Mouse (Mus musculus): ENCODE data around the gene Notch1. TPM values are rescaled to one million over a fixed set of nuclear protein-coding genes. Genes with fewer than 3 reads are reported as not detected.
A peak's percentile ranks its signal among the peaks of the same experiment; 100 is the strongest.

Notch1 gene
- total RNA-seq, 2 experiments from 2014 or later: 9.3 to 19.0 TPM

- ATAC-seq (replicated peaks; ENCODE audit: poor library complexity): peak; percentile 90
These were observed 33.1 kb downstream of the Notch1 start for GRCm38 (mm10) chr2:26483230-26483869.

GRCm38 (mm10) chr2:26482824-26483223, 33.6 kb downstream of the Notch1 start:
- no peak for ATAC-seq (replicated peaks; ENCODE audit: poor library complexity)

GRCm38 (mm10) chr2:26481724-26482495, 34.6 kb downstream of the Notch1 start:
- ATAC-seq (replicated peaks; ENCODE audit: poor library complexity): no peak

- ATAC-seq (replicated peaks; ENCODE audit: poor library complexity): no peak
These were observed 35.6 kb downstream of the Notch1 start for GRCm38 (mm10) chr2:26480911-26481310.

GRCm38 (mm10) chr2:26478685-26479205, 37.7 kb downstream of the Notch1 start:
- no peak for ATAC-seq (replicated peaks; ENCODE audit: poor library complexity)

- no peak for ATAC-seq (replicated peaks; ENCODE audit: poor library complexity)
These were observed 38.6 kb downstream of the Notch1 start for GRCm38 (mm10) chr2:26477911-26478310.

GRCm38 (mm10) chr2:26475505-26476430, 40.7 kb downstream of the Notch1 start:
- ATAC-seq (replicated peaks; ENCODE audit: poor library complexity): peak; percentile 54

- peak; percentile 66 for ATAC-seq (replicated peaks; ENCODE audit: poor library complexity)
These were observed 41.5 kb downstream of the Notch1 start for GRCm38 (mm10) chr2:26474789-26475504.

GRCm38 (mm10) chr2:26472312-26473090, 44.0 kb downstream of the Notch1 start:
- ATAC-seq (replicated peaks; ENCODE audit: poor library complexity): peak; percentile 62

GRCm38 (mm10) chr2:26471652-26472285, 44.7 kb downstream of the Notch1 start:
- ATAC-seq (replicated peaks; ENCODE audit: poor library complexity): no peak

GRCm38 (mm10) chr2:26470967-26471366, 45.5 kb downstream of the Notch1 start:
- no peak for ATAC-seq (replicated peaks; ENCODE audit: poor library complexity)

GRCm38 (mm10) chr2:26468376-26468775, 48.1 kb downstream of the Notch1 start:
- ATAC-seq (replicated peaks; ENCODE audit: poor library complexity): no peak

- ATAC-seq (replicated peaks; ENCODE audit: poor library complexity): no peak
These were observed 53.1 kb downstream of the Notch1 start for GRCm38 (mm10) chr2:26463412-26463811.

GRCm38 (mm10) chr2:26462980-26463379, 53.5 kb downstream of the Notch1 start:
- no peak for ATAC-seq (replicated peaks; ENCODE audit: poor library complexity)

GRCm38 (mm10) chr2:26461667-26462066, 54.8 kb downstream of the Notch1 start:
- no peak for ATAC-seq (replicated peaks; ENCODE audit: poor library complexity)

- ATAC-seq (replicated peaks; ENCODE audit: poor library complexity): no peak
These were observed 55.6 kb downstream of the Notch1 start for GRCm38 (mm10) chr2:26460837-26461236.

GRCm38 (mm10) chr2:26460097-26460646, 56.3 kb downstream of the Notch1 start:
- no peak for ATAC-seq (replicated peaks; ENCODE audit: poor library complexity)

GRCm38 (mm10) chr2:26459478-26459877, 57.0 kb downstream of the Notch1 start:
- ATAC-seq (replicated peaks; ENCODE audit: poor library complexity): no peak

All from megakaryocyte progenitor cell, adult 5-6 weeks (primary cell).